Mouse (Mus musculus): ENCODE data around the gene Gpc3.
"Not testable (repeated sequence)": the region's sequence is repeated elsewhere in the genome, so short reads cannot be mapped to it uniquely, and the experiment has no call there.

Gpc3 gene

DNA sequence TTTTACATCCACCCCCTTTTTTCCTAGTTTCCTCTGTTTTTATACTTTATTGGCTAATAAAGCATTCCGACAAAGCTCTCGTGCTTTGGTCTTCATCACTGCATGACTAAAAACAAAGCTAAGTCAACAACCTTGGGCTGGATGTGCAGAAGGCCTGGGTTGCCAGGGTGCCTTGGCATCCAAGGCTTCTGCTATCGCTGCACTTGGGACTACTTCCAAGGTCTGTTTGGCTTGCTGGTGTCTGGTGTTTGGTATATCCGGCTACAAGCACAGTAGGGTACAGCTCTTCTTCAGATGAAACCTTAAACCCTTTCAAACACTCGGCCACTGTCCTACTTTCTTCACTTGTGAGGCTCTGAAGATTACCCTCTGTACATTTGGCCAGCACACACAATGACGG is 325.8 kb downstream of the Gpc3 start:
- intact Hi-C loops (cut with DNase I), result no loop called here

GRCm38 (mm10) chrX:52282070-52282469 is 331.7 kb downstream of the Gpc3 start:
- intact Hi-C loops (cut with DNase I), result no loop called here

DNA sequence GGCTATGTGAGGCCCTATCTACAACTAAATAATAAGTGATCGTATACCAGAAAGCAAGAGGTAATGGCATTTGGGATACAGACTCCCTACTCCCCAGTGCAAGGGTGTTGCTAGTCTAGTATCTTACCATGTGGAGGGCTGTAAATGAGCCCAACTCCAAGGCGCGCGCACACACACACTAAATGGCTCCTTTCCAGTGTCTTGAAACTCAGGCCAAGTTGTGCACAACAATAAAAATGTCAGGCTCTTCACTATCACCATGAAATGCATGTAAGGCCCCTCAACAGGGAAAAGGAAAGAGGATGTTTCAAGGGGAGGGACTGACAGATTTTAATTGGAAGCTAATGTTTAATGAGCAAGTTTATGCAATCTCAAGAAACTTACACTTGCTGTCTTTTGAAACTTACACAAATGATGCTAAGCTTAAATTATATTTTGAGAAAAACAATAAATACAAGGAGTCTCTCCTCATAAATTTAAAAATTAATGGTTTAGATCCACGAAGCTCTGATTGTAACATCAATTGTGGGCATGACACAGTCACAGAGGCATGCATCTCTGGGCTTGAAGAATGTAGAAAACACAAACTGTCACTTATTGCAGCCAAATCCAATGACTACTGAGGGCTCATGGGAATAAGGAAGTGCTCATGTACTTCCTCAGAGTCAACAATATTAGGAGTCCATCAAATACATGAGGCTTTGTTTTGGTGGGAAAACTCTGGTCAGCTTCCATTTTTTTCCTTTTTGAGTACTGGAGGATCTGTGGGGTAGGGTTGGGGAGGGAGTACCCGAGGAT is 332.4 kb downstream of the Gpc3 start:
- intact Hi-C loops (cut with DNase I), result no loop called here

DNA sequence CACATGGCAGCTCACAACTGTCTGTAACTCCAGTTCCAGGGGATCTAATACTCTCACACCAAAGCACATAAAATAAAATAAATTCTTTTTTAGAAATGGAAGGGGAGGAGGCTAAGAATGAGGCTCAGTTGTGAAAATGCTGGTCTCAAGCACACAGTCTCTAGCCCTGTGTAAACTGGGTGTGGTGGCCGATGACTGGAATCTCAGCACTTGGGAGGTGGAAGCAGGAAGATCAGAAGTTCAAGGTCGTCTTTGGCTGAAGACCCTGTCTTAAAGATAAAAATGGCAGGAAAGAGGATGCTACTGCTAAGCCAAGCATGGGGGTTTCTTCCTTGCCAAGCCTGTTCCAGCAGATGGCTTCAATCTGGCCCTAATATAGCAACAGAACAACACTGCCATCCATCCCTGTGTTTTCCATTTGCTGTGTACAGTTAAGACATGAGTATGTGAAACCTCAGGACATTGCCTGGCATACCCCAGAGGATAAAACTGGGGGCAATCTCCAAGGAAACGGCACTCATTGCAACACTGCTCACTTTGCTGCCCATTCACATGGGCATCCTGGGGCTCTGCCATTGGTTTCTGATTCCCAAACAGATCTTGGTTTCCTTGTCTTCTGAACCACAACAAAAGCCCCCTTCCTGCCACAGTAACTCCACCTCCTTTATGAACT is 334.9 kb downstream of the Gpc3 start:
- intact Hi-C loops (cut with DNase I), result loop anchor here (2.0 kb wide), 1 partner anchor 48 kb away; no protein-coding TSS in a partner anchor

GRCm38 (mm10) chrX:52277599-52277998 is 336.2 kb downstream of the Gpc3 start:
- intact Hi-C loops (cut with DNase I), result no loop called here

DNA sequence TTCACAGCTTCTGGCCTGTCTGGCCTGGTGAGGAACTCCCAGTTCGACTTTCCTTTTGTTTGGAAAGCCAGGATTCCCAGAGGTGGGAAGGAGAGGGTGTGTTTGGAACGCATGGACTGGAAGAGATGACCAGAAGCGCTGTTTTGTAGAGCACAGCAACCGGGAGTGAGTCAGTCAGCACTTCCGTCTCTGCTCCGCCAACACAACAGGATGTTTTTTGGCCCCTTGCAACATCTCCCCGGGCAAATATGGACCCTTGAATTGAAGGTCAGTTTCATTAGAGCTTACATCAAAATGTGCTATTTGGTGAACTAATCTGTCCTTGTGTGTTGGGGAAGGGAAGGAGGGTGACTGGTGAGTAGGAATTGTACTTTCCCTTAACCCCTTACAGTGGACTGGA is 340.7 kb downstream of the Gpc3 start:
- intact Hi-C loops (cut with DNase I), result no loop called here

GRCm38 (mm10) chrX:52261991-52262390 is 351.8 kb downstream of the Gpc3 start:
- intact Hi-C loops (cut with DNase I), result no loop called here

- intact Hi-C loops (cut with DNase I), result no loop called here
These were observed 352.2 kb downstream of the Gpc3 start for GRCm38 (mm10) chrX:52261546-52261945.

- intact Hi-C loops (cut with DNase I), result not testable (repeated sequence)
These were observed 354.0 kb downstream of the Gpc3 start for GRCm38 (mm10) chrX:52259771-52260170.

DNA sequence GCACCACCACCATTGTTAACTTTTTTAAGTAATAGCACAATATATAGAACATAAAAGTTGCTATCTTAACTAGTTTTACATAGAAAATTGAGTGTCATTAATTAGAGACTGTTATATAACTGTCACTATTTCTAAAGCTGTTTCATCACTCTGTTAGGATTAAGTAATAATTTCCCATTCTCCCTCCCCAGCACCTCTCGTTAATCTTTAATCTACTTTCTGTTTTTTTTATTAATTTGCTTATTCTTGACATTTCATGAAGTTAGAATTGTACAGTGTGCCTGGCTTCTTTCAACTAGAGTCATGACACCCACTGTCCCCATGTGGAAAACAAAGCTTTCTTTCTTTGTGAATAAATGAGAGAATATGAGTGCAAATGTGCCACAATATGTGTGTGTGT is 359.2 kb downstream of the Gpc3 start:
- intact Hi-C loops (cut with DNase I), result no loop called here

DNA sequence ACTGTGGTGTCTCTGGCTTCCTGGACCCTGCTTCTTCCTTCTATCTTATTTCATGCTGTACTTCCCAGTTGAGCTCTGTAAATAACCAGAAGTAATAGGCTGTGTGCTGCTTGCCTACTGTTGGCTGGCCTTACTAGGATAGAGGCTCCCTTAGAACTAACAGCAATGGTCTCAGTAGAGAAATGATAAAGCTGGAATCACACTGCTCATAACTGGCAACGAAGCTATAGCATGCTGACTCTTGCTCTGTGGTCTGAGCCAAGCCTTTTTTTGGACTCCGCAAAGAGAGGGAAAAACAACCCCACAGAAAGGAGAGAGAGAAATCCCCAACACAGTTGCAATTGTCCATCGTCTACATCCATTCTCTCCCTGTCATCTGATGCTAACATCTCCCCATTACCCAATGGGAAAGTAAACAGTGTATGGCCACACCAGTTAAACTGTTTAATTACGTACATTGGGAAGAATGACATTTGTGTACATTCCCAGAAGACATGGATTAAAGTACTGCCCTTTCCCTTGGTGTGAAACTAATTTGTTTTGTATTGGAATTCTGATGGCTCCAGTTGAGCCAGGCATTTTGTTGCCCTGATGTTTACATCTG is 368.0 kb downstream of the Gpc3 start:
- intact Hi-C loops (cut with DNase I), result no loop called here

GRCm38 (mm10) chrX:52237470-52237869 is 376.3 kb downstream of the Gpc3 start:
- intact Hi-C loops (cut with DNase I), result no loop called here

- intact Hi-C loops (cut with DNase I), result no loop called here
These were observed 381.8 kb downstream of the Gpc3 start for GRCm38 (mm10) chrX:52231984-52232383.

DNA sequence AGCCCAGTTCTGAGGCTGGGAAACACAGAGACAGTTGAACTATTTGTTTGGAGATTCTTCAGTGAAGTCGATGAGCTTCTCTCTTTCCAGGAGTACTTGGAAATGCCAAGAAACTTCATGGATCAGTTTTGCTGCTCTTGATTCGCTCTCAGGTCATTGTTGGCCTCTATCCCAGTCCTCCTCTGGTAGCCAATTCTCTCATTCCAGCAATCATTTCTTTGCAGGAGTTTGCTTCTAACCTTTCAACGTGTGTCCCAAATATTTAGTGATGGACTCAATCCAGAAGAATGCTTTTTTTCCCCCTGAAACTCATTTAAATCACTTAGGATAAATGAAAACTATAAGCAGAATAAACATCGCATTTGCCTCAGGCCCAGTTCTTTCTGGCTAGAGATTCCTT is 383.0 kb downstream of the Gpc3 start:
- intact Hi-C loops (cut with DNase I), result no loop called here

Small RNAs within 50 kb of the gene (microRNA-seq; reads per million reads assigned to microRNA genes)
- 0 reads per million in 2 experiments for gene Mir6384
- 0 reads per million in 2 experiments for gene Mir717
